Mouse (Mus musculus): ENCODE data around the gene Iqschfp.

GRCm38 (mm10) chr3:68675216-68675835, 783.3 kb downstream of the Iqschfp start:
- TF ChIP-seq POLR2A (IDR thresholded peaks at IDR 0.05; ENCODE audit: control insufficient read depth, extremely low read depth, insufficient read depth, low read length, poor library complexity) (no peak), CTCF (IDR thresholded peaks at IDR 0.05; ENCODE audit: borderline replicate concordance, control insufficient read depth, extremely low read depth, insufficient read depth, low read length, poor library complexity) (no peak)

Data from thymus, adult 2 months (tissue).